Mouse (Mus musculus) lung, embryonic 14.5 days (tissue): ENCODE results near the gene Slc43a3. TPM values are rescaled to one million over a fixed set of nuclear protein-coding genes. Genes with fewer than 3 reads are reported as not detected.
A peak's percentile ranks its signal among the peaks of the same experiment; 100 is the strongest.

ENCODE experiments used
- ATAC-seq: fragments of 200-750 bp; cut with Nextera tagmentation; 2 replicates; pipeline ENCODE4 v1.8.0; 2017; ENCODE audit warnings: mild to moderate bottlenecking, moderate TSS enrichment, moderate library complexity; ENCODE audit not compliant: insufficient read depth
- DNase-seq: peaks from one replicate; pipeline ENCODE4 v3.0.0-alpha.2; 2015
- H3K27ac ChIP-seq: fragments of 300-500 bp; sonication (generic); 2 replicates; pipeline ENCODE4 v1.5.1; 2014; ENCODE audit warnings: low read depth, mild to moderate bottlenecking, moderate library complexity
- H3K27me3 ChIP-seq: fragments of 300-500 bp; sonication (generic); 2 replicates; pipeline ENCODE4 v1.6.1; 2014; ENCODE audit warnings: low read length, control low read depth; ENCODE audit not compliant: insufficient read depth
- H3K36me3 ChIP-seq: fragments of 300-500 bp; sonication (generic); 2 replicates; pipeline ENCODE4 v1.6.1; 2014; ENCODE audit warnings: control low read depth; ENCODE audit not compliant: insufficient read depth
- H3K4me1 ChIP-seq: fragments of 300-500 bp; sonication (generic); 2 replicates; pipeline ENCODE4 v1.6.1; 2014; ENCODE audit warnings: antibody characterized with exemption, control low read depth; ENCODE audit not compliant: insufficient read depth
- H3K4me2 ChIP-seq: fragments of 300-500 bp; sonication (generic); 2 replicates; pipeline ENCODE4 v1.6.1; 2014; ENCODE audit warnings: mild to moderate bottlenecking
- H3K4me3 ChIP-seq: fragments of 300-500 bp; sonication (generic); 2 replicates; pipeline ENCODE4 v1.5.1; 2014; ENCODE audit warnings: low read depth, low read length
- H3K9ac ChIP-seq: fragments of 300-500 bp; sonication (generic); 2 replicates; pipeline ENCODE4 v1.6.1; 2014
- H3K9me3 ChIP-seq: fragments of 300-500 bp; sonication (generic); 2 replicates; pipeline ENCODE4 v1.6.1; 2016; ENCODE audit warnings: low read depth, low read length, control low read depth
- CTCF ChIP-seq: IDR thresholded peaks from 2 replicates; pipeline ENCODE4 v1.5.1; 2016; ENCODE audit warnings: antibody characterized with exemption, low read depth
- WGBS: fragments of 180-500 bp; shearing (Covaris S2); extraction: QIAGEN DNeasy Blood & Tissue Kit; methylation state at CpG from one replicate; pipeline ENCODE4 v1.1.7; 2014; 5-methylcytosine and 5-hydroxymethylcytosine counted together
- polyA plus RNA-seq: library from polyadenylated mRNA; unstranded; fragments of >200 nt; fragmentation: Nextera tagmentation; extraction: Ambion mirVana; gene quantifications from 2 replicates; pipeline ENCODE4 v1.2.1, GENCODE M21; 2014

Gene Slc43a3
- polyA plus RNA-seq, 1 experiment from 2014 or later: 77.4 TPM

GRCm38 (mm10) chr2:84938249-84938946 lies 2.0 kb downstream of the Slc43a3 start:
- peaks cover 34% of the 10 kb centered on the region for H3K36me3 ChIP-seq
- 66% methylated on average over 5 of the region's 5 CpGs for WGBS
- H3K27me3 ChIP-seq: no peaks in the 10 kb centered on the region
- peak overlapping the region; percentile 90; the same call in 1 of the 2 replicates for H3K27ac ChIP-seq
- H3K9ac ChIP-seq: peak overlapping the region; percentile 64
- ATAC-seq (no peak; the same call in 1 of the 2 replicates), DNase-seq (peak; percentile 23)
- peak overlapping the region; percentile 49 for H3K4me3 ChIP-seq
- no peak for TF ChIP-seq CTCF
- H3K4me1 ChIP-seq: peaks cover 9% of the 10 kb centered on the region
- H3K4me2 ChIP-seq: peak overlapping the region; percentile 61
- no peaks in the 10 kb centered on the region for H3K9me3 ChIP-seq

- no peaks in the 10 kb centered on the region for H3K27me3 ChIP-seq
- H3K9me3 ChIP-seq: no peaks in the 10 kb centered on the region
- TF ChIP-seq CTCF: no peak
- H3K4me2 ChIP-seq: peak overlapping the region; percentile 29; the same call in 1 of the 2 replicates
- peaks cover 9% of the 10 kb centered on the region for H3K4me1 ChIP-seq
- no peak overlapping the region for H3K9ac ChIP-seq
- H3K36me3 ChIP-seq: peaks cover 35% of the 10 kb centered on the region
- no peak for DNase-seq
- WGBS: 85% methylated on average over 3 of the region's 3 CpGs
- peak overlapping the region; percentile 3; the same call in 1 of the 2 replicates for H3K4me3 ChIP-seq
- H3K27ac ChIP-seq: no peak overlapping the region
- ATAC-seq: no peak
Observed at GRCm38 (mm10) chr2:84939306-84939705, 2.9 kb downstream of the Slc43a3 start.

- peak overlapping the region; percentile 29; the same call in 1 of the 2 replicates for H3K4me2 ChIP-seq
- 87% methylated on average over 6 of the region's 6 CpGs for WGBS
- H3K4me3 ChIP-seq: peak overlapping the region; percentile 3; the same call in 1 of the 2 replicates
- no peak for DNase-seq
- no peak for ATAC-seq
- H3K36me3 ChIP-seq: peaks cover 39% of the 10 kb centered on the region
- H3K4me1 ChIP-seq: peaks cover 9% of the 10 kb centered on the region
- no peaks in the 10 kb centered on the region for H3K27me3 ChIP-seq
- TF ChIP-seq CTCF: no peak
- no peak overlapping the region for H3K9ac ChIP-seq
- H3K27ac ChIP-seq: no peak overlapping the region
- no peaks in the 10 kb centered on the region for H3K9me3 ChIP-seq
Observed at GRCm38 (mm10) chr2:84939711-84940110, 3.3 kb downstream of the Slc43a3 start.

- DNase-seq (no peak), ATAC-seq (no peak)
- WGBS: 65% methylated on average over 2 of the region's 2 CpGs
- Histone ChIP-seq H3K4me1 (peaks cover 9% of the 10 kb centered on the region), H3K4me2 (no peak overlapping the region), H3K27ac (no peak overlapping the region), H3K36me3 (peaks cover 55% of the 10 kb centered on the region), H3K9ac (no peak overlapping the region), H3K9me3 (no peaks in the 10 kb centered on the region), H3K4me3 (no peak overlapping the region), H3K27me3 (no peaks in the 10 kb centered on the region)
- TF ChIP-seq CTCF: no peak
Observed at GRCm38 (mm10) chr2:84941332-84941731, 5.0 kb downstream of the Slc43a3 start.

- Histone ChIP-seq H3K36me3 (peaks cover 60% of the 10 kb centered on the region), H3K27me3 (no peaks in the 10 kb centered on the region), H3K27ac (no peak overlapping the region), H3K4me2 (no peak overlapping the region), H3K9me3 (no peaks in the 10 kb centered on the region), H3K4me1 (peaks cover 9% of the 10 kb centered on the region), H3K9ac (no peak overlapping the region), H3K4me3 (no peak overlapping the region)
- no peak for ATAC-seq
- DNase-seq: no peak
- no peak for TF ChIP-seq CTCF
- WGBS: 93% methylated on average over 4 of the region's 4 CpGs
Observed at GRCm38 (mm10) chr2:84941795-84942194, 5.4 kb downstream of the Slc43a3 start.

GRCm38 (mm10) chr2:84947154-84947771 lies 10.9 kb downstream of the Slc43a3 start:
- DNase-seq: no peak
- no peak overlapping the region for H3K27ac ChIP-seq
- peaks cover 84% of the 10 kb centered on the region for H3K36me3 ChIP-seq
- H3K4me2 ChIP-seq: no peak overlapping the region
- WGBS: 82% methylated on average over 3 of the region's 3 CpGs
- no peak overlapping the region for H3K4me3 ChIP-seq
- no peaks in the 10 kb centered on the region for H3K9me3 ChIP-seq
- no peak overlapping the region for H3K9ac ChIP-seq
- ATAC-seq: no peak
- no peak for TF ChIP-seq CTCF
- H3K4me1 ChIP-seq: no peaks in the 10 kb centered on the region
- no peaks in the 10 kb centered on the region for H3K27me3 ChIP-seq

GRCm38 (mm10) chr2:84948252-84948651 lies 11.9 kb downstream of the Slc43a3 start:
- DNase-seq (no peak), ATAC-seq (no peak)
- H3K27me3 ChIP-seq: no peaks in the 10 kb centered on the region
- H3K4me1 ChIP-seq: no peaks in the 10 kb centered on the region
- no peaks in the 10 kb centered on the region for H3K9me3 ChIP-seq
- no peak overlapping the region for H3K9ac ChIP-seq
- H3K4me3 ChIP-seq: no peak overlapping the region
- H3K36me3 ChIP-seq: peaks cover 88% of the 10 kb centered on the region
- TF ChIP-seq CTCF: no peak
- no peak overlapping the region for H3K27ac ChIP-seq
- no peak overlapping the region for H3K4me2 ChIP-seq
- 90% methylated on average over 7 of the region's 7 CpGs for WGBS
